Comparison of ENCODE assay signal across 11 mouse cellular contexts in the genomic region with DNA sequence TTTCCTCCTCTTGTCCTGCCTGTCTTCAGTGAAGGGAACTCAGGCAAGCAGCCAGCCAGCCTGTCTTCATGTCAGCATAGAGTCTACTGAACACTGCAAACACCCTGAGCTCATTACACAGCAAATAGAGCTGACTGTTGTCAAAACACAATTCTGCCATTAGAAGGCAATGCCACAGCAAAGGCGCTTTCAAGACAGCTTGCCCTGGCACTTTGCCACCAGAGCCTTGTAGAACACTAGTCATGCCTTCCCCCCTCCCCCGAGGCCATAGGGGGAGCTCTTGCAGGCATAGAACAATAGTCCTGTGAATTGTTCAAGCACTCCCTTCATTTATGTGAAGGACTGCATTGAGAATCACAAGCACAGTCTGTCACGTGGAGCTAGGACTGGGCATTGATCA.
DNase-seq lines count a peak whose midpoint lies in the region; ATAC-seq and TF ChIP-seq lines count a peak whose summit lies in the region.
"Had no signal": no experiment of that assay in that cellular context is flagged by ENCODE, and none has a peak within 500 bp of the region (broad histone marks: within the 10 kb centered on the region; RNA-seq: fewer than 3 reads in every experiment).

No protein-coding gene starts in this region.

- H3K27ac ChIP-seq in layer of hippocampus, adult 2 months: no peak overlapping the region
- no peak overlapping the region for H3K27ac ChIP-seq in hindbrain, postnatal 0 days
- no peak overlapping the region for H3K27ac ChIP-seq in liver, embryonic 11.5 days (ENCODE audit: low read depth, low read length)
- no peak overlapping the region for H3K27ac ChIP-seq in intestine, embryonic 16.5 days (ENCODE audit: low read length)
- H3K27ac ChIP-seq: embryonic facial prominence, embryonic 15.5 days had no signal

- no peak overlapping the region for H3K9ac ChIP-seq in hindbrain, postnatal 0 days (replicated peaks; ENCODE audit: low read length)
- H3K9ac ChIP-seq in liver, embryonic 11.5 days (ENCODE audit: low read depth, low read length): no peak overlapping the region
- H3K9ac ChIP-seq in intestine, embryonic 16.5 days (ENCODE audit: low read depth, low read length): no peak overlapping the region
- H3K9ac ChIP-seq: embryonic facial prominence, embryonic 15.5 days had no signal

- H3K4me2 ChIP-seq in hindbrain, postnatal 0 days (ENCODE audit: low read depth, low read length): no peak overlapping the region
- H3K4me2 ChIP-seq in liver, embryonic 11.5 days: no peak overlapping the region
- no peak overlapping the region for H3K4me2 ChIP-seq in intestine, embryonic 16.5 days (ENCODE audit: low read depth, low read length)
- H3K4me2 ChIP-seq: embryonic facial prominence, embryonic 15.5 days had no signal

- no peaks in the 10 kb centered on the region for H3K9me3 ChIP-seq in hindbrain, postnatal 0 days (ENCODE audit: low read length)
- H3K9me3 ChIP-seq in liver, embryonic 11.5 days (ENCODE audit: control insufficient read depth, low read length): no peaks in the 10 kb centered on the region
- no peaks in the 10 kb centered on the region for H3K9me3 ChIP-seq in intestine, embryonic 16.5 days (ENCODE audit: control insufficient read depth, low read length)
- H3K9me3 ChIP-seq: embryonic facial prominence, embryonic 15.5 days had no signal

- H3K36me3 ChIP-seq in hindbrain, postnatal 0 days (ENCODE audit: insufficient read depth, low read length): no peaks in the 10 kb centered on the region
- no peaks in the 10 kb centered on the region for H3K36me3 ChIP-seq in liver, embryonic 11.5 days (ENCODE audit: control insufficient read depth, insufficient read depth, low read length)
- no peaks in the 10 kb centered on the region for H3K36me3 ChIP-seq in intestine, embryonic 16.5 days (ENCODE audit: control insufficient read depth, insufficient read depth, low read length)
- H3K36me3 ChIP-seq: embryonic facial prominence, embryonic 15.5 days had no signal

- no peaks in the 10 kb centered on the region for H3K27me3 ChIP-seq in hindbrain, postnatal 0 days (ENCODE audit: insufficient read depth, low read length)
- H3K27me3 ChIP-seq in liver, embryonic 11.5 days (replicated peaks; ENCODE audit: control insufficient read depth, insufficient read depth, low read length): no peaks in the 10 kb centered on the region; the same call in 1 of the 2 replicates
- H3K27me3 ChIP-seq in intestine, embryonic 16.5 days (replicated peaks; ENCODE audit: control insufficient read depth, insufficient read depth, low read length): no peaks in the 10 kb centered on the region
- H3K27me3 ChIP-seq: embryonic facial prominence, embryonic 15.5 days had no signal

- 0 out of 2 replicates have a peak, but pooled peaks have one; percentile 21 for ATAC-seq in hindbrain, postnatal 0 days
- no peak for ATAC-seq in liver, embryonic 11.5 days (replicated peaks; ENCODE audit: low FRiP score)
- ATAC-seq in intestine, embryonic 16.5 days: no peak
- ATAC-seq: Patski had no signal

- no peak overlapping the region for H3K4me3 ChIP-seq in layer of hippocampus, adult 2 months
- no peak overlapping the region for H3K4me3 ChIP-seq in hindbrain, postnatal 0 days (ENCODE audit: low read length)
- H3K4me3 ChIP-seq in liver, embryonic 11.5 days (ENCODE audit: low read depth, low read length): no peak overlapping the region
- no peak overlapping the region for H3K4me3 ChIP-seq in intestine, embryonic 16.5 days (ENCODE audit: low read length)
- H3K4me3 ChIP-seq: embryonic facial prominence, embryonic 15.5 days had no signal

- no peaks in the 10 kb centered on the region for H3K4me1 ChIP-seq in hindbrain, postnatal 0 days (ENCODE audit: insufficient read depth, low read length)
- H3K4me1 ChIP-seq in liver, embryonic 11.5 days (replicated peaks; ENCODE audit: control insufficient read depth, insufficient read depth, low read length): no peaks in the 10 kb centered on the region
- H3K4me1 ChIP-seq in intestine, embryonic 16.5 days (ENCODE audit: control insufficient read depth, insufficient read depth, low read length): no peaks in the 10 kb centered on the region
- H3K4me1 ChIP-seq: embryonic facial prominence, embryonic 15.5 days had no signal

- no peak for TF ChIP-seq CTCF in layer of hippocampus, adult 2 months (conservative IDR thresholded peaks at IDR 0.05)
- no peak for TF ChIP-seq CTCF in hindbrain, postnatal 0 days (IDR thresholded peaks at IDR 0.05; ENCODE audit: low read depth)

- 44% methylated on average over 3 of the region's 3 CpGs for whole genome bisulfite sequencing in hindbrain, postnatal 0 days
- WGBS in liver, embryonic 11.5 days: 66% methylated on average over 3 of the region's 3 CpGs
- WGBS in intestine, embryonic 16.5 days: 58% methylated on average over 3 of the region's 3 CpGs

- peak; percentile 5 to 35 for DNase-seq in adrenal gland, adult (ENCODE audit: inconsistent age in 2 of 2, low spot score in 1 of 2)
- no peak for DNase-seq in adrenal gland, postnatal 4 days (ENCODE audit: low spot score in 2 of 2)
- DNase-seq in layer of hippocampus, adult 11-12 months (ENCODE audit: low spot score): peak; percentile 52
- no peak for DNase-seq in layer of hippocampus, adult 2 months (ENCODE audit: low spot score in 2 of 2)
- peak; percentile 8 for DNase-seq in NIH3T3 (ENCODE audit: low read depth)
- peak; percentile 51 for DNase-seq in hindbrain, postnatal 0 days (ENCODE audit: low spot score)
- DNase-seq in liver, embryonic 11.5 days (ENCODE audit: low spot score): no peak
- DNase-seq: heart, adult 11 months had no signal

Comparison
In these comparisons a context has a peak if more than half of its experiments do, and no peak if none do; other contexts are left out.
1. DNase-seq: peak in adrenal gland, adult (2 of 2), layer of hippocampus, adult 11-12 months (single experiment), NIH3T3 (single experiment) and hindbrain, postnatal 0 days (single experiment); none in adrenal gland, postnatal 4 days (0 of 2), layer of hippocampus, adult 2 months (0 of 2) and liver, embryonic 11.5 days (single experiment).